Comparison of ENCODE assay signal across 20 mouse cellular contexts in the genomic region with DNA sequence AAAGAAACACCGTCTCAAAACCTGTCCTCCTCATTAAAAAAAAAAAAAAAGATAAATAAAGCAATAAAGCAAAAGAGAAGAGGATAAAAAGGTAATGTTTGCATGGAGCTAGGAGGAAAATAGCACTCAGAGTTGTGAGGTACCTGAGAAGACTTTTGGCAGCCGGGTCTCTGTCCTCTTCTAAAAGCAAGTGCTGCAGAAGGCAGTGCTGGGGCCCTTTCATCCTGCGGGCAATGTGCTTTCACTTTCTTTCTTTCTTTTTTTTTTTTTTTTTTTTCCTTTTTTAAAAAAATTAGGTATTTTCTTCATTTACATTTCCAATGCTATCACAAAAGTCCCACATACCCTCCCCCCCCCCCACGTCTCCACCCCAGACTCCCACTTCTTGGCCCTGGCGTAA. TPM values are rescaled to one million over a fixed set of nuclear protein-coding genes. Genes with fewer than 3 reads are reported as not detected.
"Had no signal": no experiment of that assay in that cellular context is flagged by ENCODE, and none has a peak within 500 bp of the region (broad histone marks: within the 10 kb centered on the region; RNA-seq: fewer than 3 reads in every experiment).

A gene (minus strand): TSS at position 193 of the 400 bp plus-strand sequence.

- H3K9me3 ChIP-seq: limb, embryonic 15.5 days; liver, embryonic 12.5 days; midbrain, embryonic 10.5 days; neural tube, embryonic 12.5 days had no signal

- DNase-seq: kidney, adult 2 months; kidney, postnatal 36 days; lung, embryonic 14.5 days; lung, postnatal 10 days; lung, postnatal 4 days; midbrain, embryonic 14.5 days; retina, postnatal 1 day; right cerebral cortex, postnatal 4 days had no signal

- H3K36me3 ChIP-seq: limb, embryonic 15.5 days; liver, embryonic 12.5 days; midbrain, embryonic 10.5 days; neural tube, embryonic 12.5 days had no signal

- H3K27ac ChIP-seq: limb, embryonic 15.5 days; liver, embryonic 12.5 days; midbrain, embryonic 10.5 days; neural tube, embryonic 12.5 days had no signal

- H3K27me3 ChIP-seq: limb, embryonic 15.5 days; liver, embryonic 12.5 days; neural tube, embryonic 12.5 days had no signal

- H3K4me3 ChIP-seq: limb, embryonic 15.5 days; liver, embryonic 12.5 days; midbrain, embryonic 10.5 days; myocyte; neural tube, embryonic 12.5 days had no signal

- ATAC-seq: intestine, embryonic 16.5 days; liver, embryonic 12.5 days had no signal

- H3K4me1 ChIP-seq: limb, embryonic 15.5 days; liver, embryonic 12.5 days; midbrain, embryonic 10.5 days; neural tube, embryonic 12.5 days had no signal

RNA-seq across cellular contexts. Expression of the gene that starts here (rescaled TPM):
- total RNA-seq: layer of hippocampus, adult 18-20 months; layer of hippocampus, postnatal 10 days; left cerebral cortex, adult 18-20 months; left cerebral cortex, postnatal 10 days had no signal
- polyA plus RNA-seq: kidney, embryonic 16.5 days; limb, embryonic 11.5 days; limb, embryonic 15.5 days; lung, embryonic 14.5 days; midbrain, embryonic 10.5 days; midbrain, embryonic 14.5 days; myocyte; neural tube, embryonic 12.5 days had no signal
